Mouse (Mus musculus) skeletal muscle tissue, adult 2 months (tissue): ENCODE data around the gene Psma5.
A peak's percentile ranks its signal among the peaks of the same experiment; 100 is the strongest.

Experiments used
- DNase-seq: peaks from one replicate; pipeline ENCODE4 v3.0.0-alpha.2; 2012; ENCODE audit warnings: low read depth, low spot score

Psma5 gene

DNA sequence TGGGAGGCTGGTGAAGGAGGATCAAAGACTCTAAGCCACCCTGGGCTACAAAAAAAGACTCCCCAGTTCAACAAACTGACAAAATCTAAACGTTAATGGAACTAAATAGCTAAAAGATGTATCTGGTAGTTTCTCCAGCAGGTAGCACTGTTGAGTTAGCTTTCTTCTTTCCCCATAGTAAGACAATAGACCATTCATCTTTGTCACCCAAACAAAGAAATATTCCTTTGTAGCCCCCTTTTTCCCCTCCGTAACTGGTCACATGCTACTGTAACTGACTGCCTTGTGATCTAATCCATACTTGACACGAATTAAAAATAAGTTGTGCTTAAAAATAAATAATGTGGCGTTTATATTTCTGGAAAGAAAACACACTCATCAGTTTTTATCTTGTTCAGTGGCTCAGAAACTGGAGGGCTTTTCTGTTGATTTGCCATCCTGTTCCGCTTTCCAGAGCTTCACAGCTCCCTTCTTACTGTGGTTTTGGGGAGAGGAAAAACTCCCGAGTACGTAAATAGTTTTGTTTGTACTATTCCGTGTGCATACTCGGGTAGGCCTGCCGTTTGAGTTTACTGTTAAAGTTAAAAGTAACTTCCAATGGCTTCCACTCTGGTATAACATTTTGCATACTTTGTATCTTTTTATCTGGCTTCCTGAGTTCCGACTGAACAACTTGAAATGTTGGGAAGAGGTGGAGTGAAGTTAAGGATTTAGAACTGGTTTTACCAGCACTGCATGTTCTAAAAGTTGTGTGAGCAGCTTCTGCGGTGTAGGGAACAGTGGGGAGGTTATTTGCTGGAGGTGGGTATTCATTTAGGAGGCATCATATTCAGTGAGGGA is 25.9 kb downstream of the Psma5 start:
- DNase-seq = no peak

DNA sequence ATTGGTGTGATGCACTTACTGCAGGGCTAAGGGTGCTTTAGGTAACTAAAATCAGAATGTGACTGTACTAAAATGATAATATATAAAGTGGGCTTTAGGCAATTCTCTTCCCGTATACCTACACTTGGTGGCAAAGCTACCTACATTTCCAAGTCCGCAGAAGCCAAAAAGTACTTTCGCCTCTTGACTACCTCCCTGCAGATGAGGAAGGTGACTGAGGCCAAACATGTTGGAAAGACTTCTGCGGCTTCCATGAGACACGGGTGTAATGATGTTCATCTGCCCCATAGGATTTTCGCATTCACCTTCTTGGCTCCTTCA is 26.5 kb downstream of the Psma5 start:
- no peak for DNase-seq

DNA sequence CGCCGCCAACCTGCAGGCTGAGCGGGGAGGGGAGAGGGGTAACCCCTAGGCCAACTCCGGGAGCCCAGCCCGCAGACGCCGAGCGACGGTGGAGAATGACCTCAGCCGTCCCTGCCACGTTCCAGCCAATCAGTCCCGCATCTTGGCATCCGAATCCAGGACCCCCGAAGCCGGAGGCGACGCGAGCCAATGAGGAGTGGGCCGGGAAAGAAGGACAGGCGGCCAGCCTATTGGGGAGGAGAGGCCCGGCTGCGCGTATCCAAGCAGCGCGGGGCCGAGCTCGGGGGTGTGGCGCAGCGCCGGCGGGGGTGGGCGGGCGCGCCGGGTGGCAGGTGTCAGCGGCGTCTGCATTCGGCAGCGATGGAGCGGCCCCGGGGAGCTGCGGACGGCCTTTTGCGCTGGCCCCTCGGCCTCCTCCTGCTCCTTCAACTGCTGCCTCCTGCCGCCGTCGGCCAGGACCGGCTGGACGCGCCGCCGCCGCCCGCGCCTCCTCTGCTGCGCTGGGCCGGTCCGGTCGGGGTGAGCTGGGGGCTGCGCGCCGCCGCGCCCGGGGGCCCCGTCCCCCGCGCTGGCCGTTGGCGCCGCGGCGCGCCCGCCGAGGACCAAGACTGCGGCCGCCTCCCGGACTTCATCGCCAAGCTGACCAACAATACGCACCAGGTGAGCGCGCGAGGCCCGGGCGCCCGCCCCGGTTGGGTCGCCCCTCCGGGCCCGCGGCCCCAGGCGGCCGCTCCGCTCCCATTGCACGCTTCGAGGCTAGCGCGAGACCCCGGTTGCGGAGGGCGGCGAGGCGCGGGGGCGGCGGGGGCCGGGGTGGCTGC is 27.3 kb downstream of the Psma5 start, which contains the start of gene Sort1:
Gene Sort1, plus strand, starts transcription at position 302 of the 821 bp plus-strand sequence.
- peak; percentile 71 for DNase-seq

DNA sequence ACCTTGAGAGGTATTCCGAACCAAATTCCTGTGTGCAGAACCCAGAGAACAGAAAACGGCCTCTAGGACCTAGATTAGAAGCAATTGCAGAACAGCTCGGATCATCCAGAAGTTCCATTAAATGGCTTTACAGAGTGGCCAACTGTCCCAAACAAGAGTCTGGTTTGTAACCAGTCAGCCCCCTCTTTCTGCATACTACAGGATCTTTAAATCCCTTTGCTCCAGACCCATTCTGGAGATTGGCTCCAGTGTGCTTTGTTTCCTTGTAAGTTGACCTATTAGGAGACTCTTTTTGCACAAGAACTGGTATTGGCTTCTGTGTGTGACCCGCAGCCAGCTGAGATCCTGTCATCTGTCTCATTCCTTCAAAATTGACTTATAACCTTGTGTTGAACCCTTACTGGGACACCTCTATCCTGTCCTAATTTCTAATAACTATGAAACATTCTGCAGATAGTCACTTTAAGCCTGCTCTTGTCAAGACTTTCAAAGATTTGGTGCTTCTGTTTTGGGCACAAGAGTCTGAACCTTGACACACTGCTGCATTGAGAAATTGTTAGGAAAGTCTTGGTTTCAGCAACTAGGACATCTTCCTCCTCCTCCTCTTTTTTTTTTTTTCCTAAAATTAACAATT is 28.5 kb downstream of the Psma5 start:
- DNase-seq = no peak

GRCm38 (mm10) chr3:108286671-108287439 is 30.1 kb downstream of the Psma5 start:
- DNase-seq = no peak

GRCm38 (mm10) chr3:108287811-108288805 is 31.4 kb downstream of the Psma5 start:
- DNase-seq = no peak

GRCm38 (mm10) chr3:108289311-108290130 is 32.8 kb downstream of the Psma5 start:
- DNase-seq = no peak

- no peak for DNase-seq
These were observed 34.5 kb downstream of the Psma5 start for GRCm38 (mm10) chr3:108291036-108291799.

GRCm38 (mm10) chr3:108294398-108294797 is 37.7 kb downstream of the Psma5 start:
- DNase-seq = no peak

DNA sequence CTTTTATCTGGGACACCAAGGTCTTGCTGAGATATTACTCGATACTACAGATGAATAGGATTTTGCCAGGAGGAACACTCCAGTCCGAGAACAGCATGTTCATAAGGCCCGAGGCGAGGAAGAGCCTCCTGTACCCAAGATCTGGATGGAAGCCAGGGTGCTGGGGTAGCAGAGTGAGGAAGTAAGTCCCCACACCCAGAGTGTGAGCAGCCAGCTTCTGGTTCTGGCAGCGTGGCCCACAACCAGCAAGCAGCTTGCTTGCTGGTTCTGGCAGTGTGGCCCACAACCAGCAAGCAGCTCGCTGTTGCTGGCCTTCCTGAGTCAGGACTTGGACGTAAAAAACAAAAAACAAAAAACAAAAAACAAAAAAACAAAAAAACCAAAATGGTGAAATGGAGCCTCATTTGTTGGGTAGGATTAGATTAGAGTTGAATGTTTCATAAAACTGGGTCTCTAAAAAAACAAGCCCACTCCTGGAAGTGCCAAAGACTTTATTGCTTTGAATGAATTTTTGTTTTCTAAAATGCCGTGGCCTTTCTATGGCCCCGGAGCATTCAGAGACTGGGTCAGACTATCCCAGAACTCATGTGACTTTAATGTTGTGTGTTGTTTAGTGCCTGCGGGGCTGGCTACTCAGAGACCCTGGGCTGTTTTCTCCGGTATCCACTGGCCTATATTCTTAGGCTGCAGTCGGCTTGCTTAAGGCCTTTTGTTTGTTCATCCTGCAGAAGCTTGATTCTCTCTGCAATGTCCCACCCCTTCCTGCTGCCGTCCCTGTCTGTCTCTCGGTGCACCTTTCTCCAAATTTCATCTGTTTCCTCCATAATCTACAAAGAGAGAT is 38.9 kb downstream of the Psma5 start:
- DNase-seq = peak; percentile 91

GRCm38 (mm10) chr3:108296220-108297049 is 39.7 kb downstream of the Psma5 start:
- DNase-seq = peak; percentile 69

GRCm38 (mm10) chr3:108297050-108297419 is 40.3 kb downstream of the Psma5 start:
- DNase-seq = no peak

- no peak for DNase-seq
These were observed 41.2 kb downstream of the Psma5 start for GRCm38 (mm10) chr3:108297603-108298553.

DNA sequence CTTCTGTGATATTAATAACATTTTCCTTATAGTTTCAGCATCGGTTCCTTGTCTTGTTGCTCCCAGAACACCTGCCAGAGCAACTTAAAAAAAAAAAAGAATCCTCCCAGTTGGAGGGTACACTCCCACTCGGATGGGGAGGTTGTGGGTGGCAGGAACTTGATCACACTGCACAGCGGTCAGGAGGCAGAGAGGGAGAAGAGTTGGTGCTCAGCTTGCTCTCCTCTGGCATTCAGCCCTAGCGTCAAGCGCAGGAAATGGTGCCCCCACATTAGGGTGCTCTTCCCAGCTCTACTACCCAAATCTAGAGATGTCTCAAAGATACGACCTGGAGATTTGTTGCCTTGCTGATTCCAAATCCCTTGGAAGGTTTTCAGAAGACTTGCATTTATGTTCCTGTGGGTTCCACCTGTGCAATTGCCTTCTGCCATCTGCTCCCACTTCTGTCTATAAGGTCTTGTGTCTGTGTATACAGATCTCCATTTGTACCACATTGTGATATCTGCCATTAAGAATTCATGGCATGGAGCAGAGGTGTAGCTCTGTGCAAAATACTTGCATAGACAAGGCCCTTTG is 43.8 kb downstream of the Psma5 start:
- no peak for DNase-seq

DNA sequence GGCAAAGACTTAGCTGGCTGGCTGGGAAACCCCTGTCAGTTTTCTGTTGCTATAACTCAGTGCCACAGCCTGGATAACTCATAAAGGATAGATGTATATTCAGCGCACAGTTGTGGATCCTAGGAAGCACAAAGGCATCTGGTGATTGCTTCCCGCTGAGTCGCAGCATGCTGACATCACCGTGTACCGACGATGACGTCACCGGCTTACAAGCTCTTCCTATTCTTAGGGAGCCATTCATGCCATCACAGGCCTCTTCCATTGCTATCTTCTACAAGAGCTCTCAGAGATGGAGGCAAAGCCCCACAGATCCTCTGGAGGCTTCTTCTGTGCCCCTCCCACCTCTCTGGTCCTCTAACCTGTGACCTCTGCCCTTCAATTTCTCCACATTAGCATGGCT is 47.0 kb downstream of the Psma5 start:
- DNase-seq = no peak
